Mouse (Mus musculus): ENCODE measurements around the gene Hjurp.

Gene Hjurp

GRCm38 (mm10) chr1:88282301-88282700 is 4.9 kb upstream of the Hjurp start:
- no peak for DNase-seq (ENCODE audit: low spot score in 2 of 2)

- DNase-seq (ENCODE audit: low spot score in 2 of 2), result peak; percentile 7 to 38
These were observed 2.7 kb upstream of the Hjurp start for GRCm38 (mm10) chr1:88280006-88280690.

GRCm38 (mm10) chr1:88279111-88280005 is 1.9 kb upstream of the Hjurp start:
- no peak for DNase-seq (ENCODE audit: low spot score in 2 of 2)

- DNase-seq (ENCODE audit: low spot score in 2 of 2), result peak in 1 of 2 experiments; percentile 21
These were observed 532 bp upstream of the Hjurp start for GRCm38 (mm10) chr1:88277818-88278511.

- peak in 1 of 2 experiments; percentile 21 for DNase-seq (ENCODE audit: low spot score in 2 of 2)
These were observed 822 bp downstream of the Hjurp start for GRCm38 (mm10) chr1:88276524-88277097.

- peak; percentile 22 to 40 for DNase-seq (ENCODE audit: low spot score in 2 of 2)
These were observed 1.5 kb downstream of the Hjurp start for GRCm38 (mm10) chr1:88275698-88276523.

GRCm38 (mm10) chr1:88275078-88275680 is 2.3 kb downstream of the Hjurp start:
- peak in 1 of 2 experiments; percentile 18 for DNase-seq (ENCODE audit: low spot score in 2 of 2)

GRCm38 (mm10) chr1:88274371-88275077 is 2.9 kb downstream of the Hjurp start:
- DNase-seq (ENCODE audit: low spot score in 2 of 2), result peak in 1 of 2 experiments; percentile 41

GRCm38 (mm10) chr1:88273832-88274231 is 3.6 kb downstream of the Hjurp start:
- DNase-seq (ENCODE audit: low spot score in 2 of 2), result peak in 1 of 2 experiments; percentile 11

- peak; percentile 14 to 23 for DNase-seq (ENCODE audit: low spot score in 2 of 2)
These were observed 4.1 kb downstream of the Hjurp start for GRCm38 (mm10) chr1:88273326-88273725.

- DNase-seq (ENCODE audit: low spot score in 2 of 2), result no peak
These were observed 4.6 kb downstream of the Hjurp start for GRCm38 (mm10) chr1:88272851-88273250.

- DNase-seq (ENCODE audit: low spot score in 2 of 2), result peak in 1 of 2 experiments; percentile 32
These were observed 7.7 kb downstream of the Hjurp start for GRCm38 (mm10) chr1:88269539-88270309.

GRCm38 (mm10) chr1:88268070-88268469 is 9.4 kb downstream of the Hjurp start:
- DNase-seq (ENCODE audit: low spot score in 2 of 2), result no peak

GRCm38 (mm10) chr1:88267489-88267888 is 9.9 kb downstream of the Hjurp start:
- DNase-seq (ENCODE audit: low spot score in 2 of 2), result no peak

GRCm38 (mm10) chr1:88266123-88266522 is 11.3 kb downstream of the Hjurp start:
- DNase-seq (ENCODE audit: low spot score in 2 of 2), result no peak

- DNase-seq (ENCODE audit: low spot score in 2 of 2), result no peak
These were observed 12.6 kb downstream of the Hjurp start for GRCm38 (mm10) chr1:88264869-88265240.

- no peak for DNase-seq (ENCODE audit: low spot score in 2 of 2)
These were observed 13.1 kb downstream of the Hjurp start for GRCm38 (mm10) chr1:88264237-88264868.

GRCm38 (mm10) chr1:88263778-88264177 is 13.7 kb downstream of the Hjurp start:
- DNase-seq (ENCODE audit: low spot score in 2 of 2), result no peak

GRCm38 (mm10) chr1:88262961-88263360 is 14.5 kb downstream of the Hjurp start:
- DNase-seq (ENCODE audit: low spot score in 2 of 2), result no peak
